Mouse (Mus musculus): Measurements from ENCODE around the gene Mup17. TPM values are rescaled to one million over a fixed set of nuclear protein-coding genes. Genes with fewer than 3 reads are reported as not detected.

Mup17 gene
- not detected in 2 replicates for polyA plus RNA-seq (2015; fragmentation: Nextera tagmentation; extraction: Ambion mirVana)

DNA sequence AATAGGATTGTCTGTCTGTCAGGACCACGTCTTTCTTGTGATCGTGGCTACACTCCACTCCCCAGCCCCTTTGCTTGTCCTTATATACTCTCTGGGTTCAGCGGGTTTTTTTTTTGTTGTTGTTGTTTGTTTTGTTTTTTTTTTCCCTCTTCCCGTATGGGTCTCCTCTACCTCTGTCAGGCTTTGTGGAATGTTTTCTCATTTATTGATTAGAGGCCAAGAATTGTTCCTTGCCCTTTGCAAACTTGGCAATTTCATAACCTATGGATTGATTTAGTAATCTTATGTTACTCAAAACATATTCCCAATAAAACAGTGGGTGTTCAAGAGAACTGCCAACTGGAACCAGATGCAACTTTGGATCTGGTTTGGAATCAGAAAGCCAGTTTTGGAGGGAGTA, at the start of gene Mup17:
TSS of gene Mup17 (minus strand) at position 101 of the 400 bp plus-strand sequence.

Other genes with a start within 250 kb of the Mup17 start
- gene Mup15, start 156.1 kb downstream of the Mup17 start, polyA plus RNA-seq (2015; fragmentation: Nextera tagmentation; extraction: Ambion mirVana), result not detected in 2 replicates
- not detected in 2 replicates for gene Mup16, start 76.3 kb downstream of the Mup17 start, polyA plus RNA-seq (2015; fragmentation: Nextera tagmentation; extraction: Ambion mirVana)
- gene Mup18, start 78.3 kb upstream of the Mup17 start, polyA plus RNA-seq (2015; fragmentation: Nextera tagmentation; extraction: Ambion mirVana), result not detected in 2 replicates
- not detected in 2 replicates for gene Mup19, start 186.4 kb upstream of the Mup17 start, polyA plus RNA-seq (2015; fragmentation: Nextera tagmentation; extraction: Ambion mirVana)
- gene Mup5, start 239.4 kb upstream of the Mup17 start, polyA plus RNA-seq (2015; fragmentation: Nextera tagmentation; extraction: Ambion mirVana), result not detected in 2 replicates

Data from neural tube, postnatal 0 days (tissue).